Mouse (Mus musculus): Measurements from ENCODE around the gene Cisd1.

GRCm38 (mm10) chr10:71300161-71300560 lies 44.6 kb downstream of the Cisd1 start:
- TF ChIP-seq CTCF (IDR thresholded peaks at IDR 0.05; ENCODE audit: low read depth) (no peak), EP300 (IDR thresholded peaks at IDR 0.05; ENCODE audit: low read depth) (no peak)
